Mouse (Mus musculus) 3134 (cell line): Measurements from ENCODE around the gene Armc12.
A peak's percentile ranks its signal among the peaks of the same experiment; 100 is the strongest.

Source experiments
- DNase-seq: peaks from one replicate; pipeline ENCODE4 v3.0.0-alpha.2; 2011; ENCODE audit warnings: low spot score; ENCODE audit not compliant: insufficient read length; ENCODE audit errors: extremely low read depth

Armc12 gene

GRCm38 (mm10) chr17:28530506-28530905 lies at the start of gene Armc12:
Gene Armc12, plus strand, starts transcription at chr17:28530806.
- DNase-seq, result no peak

- peak; percentile 59 for DNase-seq
Observed at GRCm38 (mm10) chr17:28484704-28485445, 45.7 kb upstream of the Armc12 start.

GRCm38 (mm10) chr17:28485446-28485948 lies 45.1 kb upstream of the Armc12 start:
- DNase-seq, result peak; percentile 78

- peak; percentile 97 for DNase-seq
Observed at GRCm38 (mm10) chr17:28485977-28486400, 44.6 kb upstream of the Armc12 start.

- no peak for DNase-seq
Observed at GRCm38 (mm10) chr17:28486720-28487119, 43.9 kb upstream of the Armc12 start.

GRCm38 (mm10) chr17:28487584-28488257 lies 42.9 kb upstream of the Armc12 start:
- no peak for DNase-seq

GRCm38 (mm10) chr17:28488258-28489013 lies 42.2 kb upstream of the Armc12 start:
- no peak for DNase-seq

GRCm38 (mm10) chr17:28491035-28491770 lies 39.4 kb upstream of the Armc12 start:
- no peak for DNase-seq

- no peak for DNase-seq
Observed at GRCm38 (mm10) chr17:28495832-28496231, 34.8 kb upstream of the Armc12 start.

- no peak for DNase-seq
Observed at GRCm38 (mm10) chr17:28499190-28499589, 31.4 kb upstream of the Armc12 start.

GRCm38 (mm10) chr17:28500465-28500864 lies 30.1 kb upstream of the Armc12 start:
- DNase-seq, result no peak

- DNase-seq, result no peak
Observed at GRCm38 (mm10) chr17:28502196-28502821, 28.3 kb upstream of the Armc12 start.

- DNase-seq, result no peak
Observed at GRCm38 (mm10) chr17:28504182-28504581, 26.4 kb upstream of the Armc12 start.

GRCm38 (mm10) chr17:28505591-28505990 lies 25.0 kb upstream of the Armc12 start:
- no peak for DNase-seq

- no peak for DNase-seq
Observed at GRCm38 (mm10) chr17:28506895-28507294, 23.7 kb upstream of the Armc12 start.

GRCm38 (mm10) chr17:28507496-28507895 lies 23.1 kb upstream of the Armc12 start:
- DNase-seq, result no peak

- DNase-seq, result no peak
Observed at GRCm38 (mm10) chr17:28510445-28511342, 19.9 kb upstream of the Armc12 start.

GRCm38 (mm10) chr17:28511616-28512541 lies 18.7 kb upstream of the Armc12 start:
- DNase-seq, result no peak
